Mouse (Mus musculus) bone marrow, adult 2 months (tissue): Measurements from ENCODE around the gene Lcn12.

Experiments used
- CTCF ChIP-seq: fragments of 200-500 bp; IDR thresholded peaks from 2 replicates; pipeline ENCODE4 v1.5.1; 2011; ENCODE audit warnings: low read length, control low read depth; ENCODE audit not compliant: control insufficient read depth, insufficient read depth
- POLR2A ChIP-seq: fragments of 200-500 bp; IDR thresholded peaks from 2 replicates; pipeline ENCODE4 v1.6.1; 2011; ENCODE audit warnings: low read depth, mild to moderate bottlenecking, control low read depth, low read length, borderline replicate concordance; ENCODE audit not compliant: control insufficient read depth

GRCm38 (mm10) chr2:25533707-25534106 lies 40.0 kb upstream of the Lcn12 start:
- TF ChIP-seq POLR2A = no peak
- no peak for TF ChIP-seq CTCF
